Mouse (Mus musculus): ENCODE measurements around the gene Arhgap27. TPM values are rescaled to one million over a fixed set of nuclear protein-coding genes. Genes with fewer than 3 reads are reported as not detected.
"Not testable (repeated sequence)": the region's sequence is repeated elsewhere in the genome, so short reads cannot be mapped to it uniquely, and the experiment has no call there.

Gene Arhgap27
- polyA plus RNA-seq, 1 experiment = 0.31 TPM

- H3K79me2 ChIP-seq (ENCODE audit: control insufficient read depth, insufficient read depth) = no peaks in the 10 kb centered on the region
- no peaks in the 10 kb centered on the region for H3K36me3 ChIP-seq (ENCODE audit: control insufficient read depth, insufficient read depth)
- H3K4me2 ChIP-seq (ENCODE audit: low read depth) = no peak overlapping the region
- H3ac ChIP-seq (ENCODE audit: control insufficient read depth, insufficient read length) = no peak overlapping the region
- H3K4me3 ChIP-seq = no peak overlapping the region
- H3K27me3 ChIP-seq (ENCODE audit: control insufficient read depth, insufficient read depth, insufficient read length) = no peaks in the 10 kb centered on the region
- TF ChIP-seq TCF3 (IDR thresholded peaks at IDR 0.05; ENCODE audit: insufficient read length, low read depth) = no peak
- TF ChIP-seq MYOD1 (IDR thresholded peaks at IDR 0.05; ENCODE audit: control insufficient read depth in 1 of 3, insufficient read length in 2 of 3, low read depth in 2 of 3) = peak in 2 of 3 experiments; percentile 32 to 51
- peak in 2 of 3 experiments; percentile 13 to 46 for TF ChIP-seq MYOG (IDR thresholded peaks at IDR 0.05; ENCODE audit: control insufficient read depth in 1 of 3, insufficient read depth in 1 of 3, insufficient read length in 2 of 3, low read depth in 2 of 3)
Measured at GRCm38 (mm10) chr11:103324723-103325122, 38.8 kb downstream of the Arhgap27 start.

GRCm38 (mm10) chr11:103322832-103323231, 40.7 kb downstream of the Arhgap27 start:
- H3K27me3 ChIP-seq (ENCODE audit: control insufficient read depth, insufficient read depth, insufficient read length); H3ac ChIP-seq (ENCODE audit: control insufficient read depth, insufficient read length); H3K4me3 ChIP-seq; H3K79me2 ChIP-seq (ENCODE audit: control insufficient read depth, insufficient read depth); H3K4me2 ChIP-seq (ENCODE audit: low read depth); H3K36me3 ChIP-seq (ENCODE audit: control insufficient read depth, insufficient read depth): not testable (repeated sequence)

GRCm38 (mm10) chr11:103320646-103321045, 42.8 kb downstream of the Arhgap27 start:
- H3K79me2 ChIP-seq (ENCODE audit: control insufficient read depth, insufficient read depth) = no peaks in the 10 kb centered on the region
- no peaks in the 10 kb centered on the region for H3K27me3 ChIP-seq (ENCODE audit: control insufficient read depth, insufficient read depth, insufficient read length)
- H3K4me2 ChIP-seq (ENCODE audit: low read depth) = no peak overlapping the region
- no peak overlapping the region for H3ac ChIP-seq (ENCODE audit: control insufficient read depth, insufficient read length)
- no peaks in the 10 kb centered on the region for H3K36me3 ChIP-seq (ENCODE audit: control insufficient read depth, insufficient read depth)
- TF ChIP-seq POLR2A (IDR thresholded peaks at IDR 0.05; ENCODE audit: insufficient read length, low read depth) (no peak), TCF12 (IDR thresholded peaks at IDR 0.05; ENCODE audit: insufficient read depth, poor library complexity, severe bottlenecking) (no peak), TCF3 (IDR thresholded peaks at IDR 0.05; ENCODE audit: insufficient read length, low read depth) (no peak), MYOG (IDR thresholded peaks at IDR 0.05; ENCODE audit: control insufficient read depth in 1 of 3, insufficient read depth in 1 of 3, insufficient read length in 2 of 3, low read depth in 2 of 3) (no peak), E2F4 (IDR thresholded peaks at IDR 0.05; ENCODE audit: insufficient read depth) (no peak), SRF (IDR thresholded peaks at IDR 0.05; ENCODE audit: control insufficient read depth, insufficient read length, low read depth) (no peak), REST (IDR thresholded peaks at IDR 0.05; ENCODE audit: insufficient read depth, insufficient read length) (no peak), MAX (IDR thresholded peaks at IDR 0.05; ENCODE audit: low read depth) (no peak)
- no peak overlapping the region for H3K4me3 ChIP-seq

DNA sequence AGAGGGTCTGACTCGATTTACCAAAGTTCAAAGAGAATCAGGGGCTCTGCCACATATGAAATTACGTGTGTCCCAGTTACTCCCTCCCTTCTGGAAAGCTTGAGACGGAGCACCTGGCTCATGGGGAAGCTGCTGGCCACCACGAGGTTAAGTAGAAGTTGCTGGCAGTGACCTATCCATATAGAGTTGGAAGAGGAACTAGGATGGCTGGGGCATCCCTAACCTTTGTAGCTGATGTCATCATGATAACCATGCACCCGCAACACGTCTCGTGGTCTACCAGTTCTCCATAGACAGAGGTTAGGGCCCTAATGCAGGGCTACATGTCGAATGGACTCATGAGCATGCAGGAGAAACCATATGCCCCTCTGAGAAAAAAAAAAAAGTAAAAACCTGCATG, 43.3 kb downstream of the Arhgap27 start:
- H3K79me2 ChIP-seq (ENCODE audit: control insufficient read depth, insufficient read depth) = no peaks in the 10 kb centered on the region
- H3K4me2 ChIP-seq (ENCODE audit: low read depth) = no peak overlapping the region
- H3K4me3 ChIP-seq = no peak overlapping the region
- no peak for TF ChIP-seq CEBPB (IDR thresholded peaks at IDR 0.05; ENCODE audit: insufficient read depth, poor library complexity, severe bottlenecking)
- no peak for TF ChIP-seq MAX (IDR thresholded peaks at IDR 0.05; ENCODE audit: low read depth)
- TF ChIP-seq SRF (IDR thresholded peaks at IDR 0.05; ENCODE audit: control insufficient read depth, insufficient read length, low read depth) = no peak
- TF ChIP-seq E2F4 (IDR thresholded peaks at IDR 0.05; ENCODE audit: insufficient read depth) = no peak
- TF ChIP-seq TCF3 (IDR thresholded peaks at IDR 0.05; ENCODE audit: insufficient read length, low read depth) = no peak
- no peak for TF ChIP-seq MYOG (IDR thresholded peaks at IDR 0.05; ENCODE audit: control insufficient read depth in 1 of 3, insufficient read depth in 1 of 3, insufficient read length in 2 of 3, low read depth in 2 of 3)
- TF ChIP-seq TCF12 (IDR thresholded peaks at IDR 0.05; ENCODE audit: insufficient read depth, poor library complexity, severe bottlenecking) = no peak
- no peak for TF ChIP-seq POLR2A (IDR thresholded peaks at IDR 0.05; ENCODE audit: insufficient read length, low read depth)
- no peak for TF ChIP-seq REST (IDR thresholded peaks at IDR 0.05; ENCODE audit: insufficient read depth, insufficient read length)
- TF ChIP-seq POLR2AphosphoS2 (IDR thresholded peaks at IDR 0.05; ENCODE audit: insufficient read length, low read depth) = no peak
- no peak for TF ChIP-seq MYOD1 (IDR thresholded peaks at IDR 0.05; ENCODE audit: control insufficient read depth in 1 of 3, insufficient read length in 2 of 3, low read depth in 2 of 3)
- TF ChIP-seq USF1 (IDR thresholded peaks at IDR 0.05; ENCODE audit: low read depth) = no peak
- H3K27me3 ChIP-seq (ENCODE audit: control insufficient read depth, insufficient read depth, insufficient read length) = no peaks in the 10 kb centered on the region
- H3ac ChIP-seq (ENCODE audit: control insufficient read depth, insufficient read length) = no peak overlapping the region
- no peaks in the 10 kb centered on the region for H3K36me3 ChIP-seq (ENCODE audit: control insufficient read depth, insufficient read depth)

- H3K27me3 ChIP-seq (ENCODE audit: control insufficient read depth, insufficient read depth, insufficient read length) = no peaks in the 10 kb centered on the region
- H3ac ChIP-seq (ENCODE audit: control insufficient read depth, insufficient read length) = no peak overlapping the region
- no peaks in the 10 kb centered on the region for H3K79me2 ChIP-seq (ENCODE audit: control insufficient read depth, insufficient read depth)
- H3K4me3 ChIP-seq = no peak overlapping the region
- H3K4me2 ChIP-seq (ENCODE audit: low read depth) = no peak overlapping the region
- H3K36me3 ChIP-seq (ENCODE audit: control insufficient read depth, insufficient read depth) = no peaks in the 10 kb centered on the region
- TF ChIP-seq USF1 (IDR thresholded peaks at IDR 0.05; ENCODE audit: low read depth) (no peak), MYOD1 (IDR thresholded peaks at IDR 0.05; ENCODE audit: control insufficient read depth in 1 of 3, insufficient read length in 2 of 3, low read depth in 2 of 3) (no peak)
Measured at GRCm38 (mm10) chr11:103318042-103318441, 45.5 kb downstream of the Arhgap27 start.

DNA sequence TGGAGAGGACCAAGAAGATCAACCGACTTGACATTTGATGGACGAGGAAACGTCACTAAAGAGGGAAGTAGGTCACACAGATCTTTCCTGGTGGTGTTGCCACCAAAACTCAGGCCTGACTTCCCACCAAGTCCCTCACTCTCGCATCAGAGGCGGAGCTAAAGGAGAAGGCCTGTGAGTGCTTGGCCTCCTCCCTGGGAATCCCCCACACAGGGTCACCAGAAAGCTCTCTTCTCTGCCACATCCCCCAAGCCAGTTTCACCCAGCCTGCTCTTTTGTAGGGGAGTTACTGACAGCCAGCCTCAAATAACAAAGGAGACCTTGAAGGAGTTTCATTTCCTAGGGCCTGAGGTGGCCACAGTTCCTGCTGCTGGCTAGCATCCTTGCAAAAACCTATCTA, 48.1 kb downstream of the Arhgap27 start:
- no peaks in the 10 kb centered on the region for H3K27me3 ChIP-seq (ENCODE audit: control insufficient read depth, insufficient read depth, insufficient read length)
- no peaks in the 10 kb centered on the region for H3K79me2 ChIP-seq (ENCODE audit: control insufficient read depth, insufficient read depth)
- no peak overlapping the region for H3ac ChIP-seq (ENCODE audit: control insufficient read depth, insufficient read length)
- no peak overlapping the region for H3K4me3 ChIP-seq
- H3K4me2 ChIP-seq (ENCODE audit: low read depth) = no peak overlapping the region
- no peaks in the 10 kb centered on the region for H3K36me3 ChIP-seq (ENCODE audit: control insufficient read depth, insufficient read depth)
- TF ChIP-seq REST (IDR thresholded peaks at IDR 0.05; ENCODE audit: insufficient read depth, insufficient read length) (no peak), TCF12 (IDR thresholded peaks at IDR 0.05; ENCODE audit: insufficient read depth, poor library complexity, severe bottlenecking) (no peak), MYOD1 (IDR thresholded peaks at IDR 0.05; ENCODE audit: control insufficient read depth in 1 of 3, insufficient read length in 2 of 3, low read depth in 2 of 3) (no peak), MYOG (IDR thresholded peaks at IDR 0.05; ENCODE audit: control insufficient read depth in 1 of 3, insufficient read depth in 1 of 3, insufficient read length in 2 of 3, low read depth in 2 of 3) (no peak), MAX (IDR thresholded peaks at IDR 0.05; ENCODE audit: low read depth) (no peak), POLR2AphosphoS2 (IDR thresholded peaks at IDR 0.05; ENCODE audit: insufficient read length, low read depth) (no peak)

Measured in myocyte (in vitro differentiated cells).